Mouse (Mus musculus) kidney, postnatal 4 days (tissue): ENCODE measurements around the gene Lrrc45.
"Not testable (repeated sequence)": the region's sequence is repeated elsewhere in the genome, so short reads cannot be mapped to it uniquely, and the experiment has no call there.

Experiments
- DNase-seq, 2 experiments: peaks; one replicate each; pipeline ENCODE4 v3.0.0; 2021; ENCODE audit warnings: mixed read lengths in 2 of 2

Lrrc45 gene

GRCm38 (mm10) chr11:120728530-120729240 lies 15.0 kb downstream of the Lrrc45 start:
- no peak for DNase-seq

GRCm38 (mm10) chr11:120729432-120730050 lies 15.8 kb downstream of the Lrrc45 start:
- DNase-seq = peak; percentile 73 to 82

GRCm38 (mm10) chr11:120730331-120730870 lies 16.7 kb downstream of the Lrrc45 start:
- DNase-seq = no peak

DNA sequence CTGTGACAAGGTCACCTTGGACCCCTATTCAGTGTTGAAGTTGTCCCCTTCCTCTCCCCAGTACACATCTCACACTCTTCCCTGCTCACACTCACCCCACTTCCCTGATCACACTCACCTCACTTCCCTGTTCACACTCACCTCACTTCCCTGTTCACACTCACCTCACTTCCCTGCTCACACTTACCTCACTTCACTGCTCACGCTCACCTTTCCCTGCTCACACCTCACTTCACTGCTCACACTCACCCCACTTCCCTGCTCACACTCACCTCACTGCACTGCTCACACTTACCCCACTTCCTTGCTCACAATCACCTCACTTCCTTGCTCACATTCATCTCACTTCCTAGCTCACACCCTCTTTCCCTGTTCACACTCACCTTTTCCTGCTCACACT lies 17.7 kb downstream of the Lrrc45 start:
- DNase-seq = no peak

- no peak for DNase-seq
Observed at GRCm38 (mm10) chr11:120731858-120732680, 18.3 kb downstream of the Lrrc45 start, which contains the start of gene Cbr2. TSS of gene Cbr2 (minus strand) at chr11:120732114.

DNA sequence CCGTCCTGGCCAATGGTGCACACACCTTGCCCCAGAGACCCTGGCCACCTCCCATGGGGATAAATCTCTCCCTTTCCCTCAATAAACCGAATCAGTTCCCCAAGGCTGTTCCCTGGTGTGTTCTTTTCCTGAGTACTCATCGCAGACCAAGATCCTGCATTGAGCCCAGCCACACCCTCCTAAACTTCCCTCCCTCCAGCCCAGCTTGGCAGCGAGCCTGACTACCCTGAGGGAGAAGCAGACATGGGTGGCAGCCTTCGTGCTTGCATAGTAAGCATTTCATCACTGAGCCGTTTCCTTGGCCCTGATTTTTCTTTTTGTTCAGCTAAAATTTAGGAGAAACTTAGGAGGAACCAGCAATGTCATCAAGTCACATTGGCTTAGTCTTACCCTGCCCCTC lies 19.8 kb downstream of the Lrrc45 start:
- DNase-seq = peak; percentile 52 to 66

GRCm38 (mm10) chr11:120736424-120736823 lies 22.7 kb downstream of the Lrrc45 start:
- no peak for DNase-seq

- DNase-seq = no peak
Observed at GRCm38 (mm10) chr11:120740981-120741380, 27.3 kb downstream of the Lrrc45 start.

GRCm38 (mm10) chr11:120744121-120744701 lies 30.5 kb downstream of the Lrrc45 start:
- DNase-seq = no peak

GRCm38 (mm10) chr11:120747974-120748373 lies 34.2 kb downstream of the Lrrc45 start:
- DNase-seq = no peak

DNA sequence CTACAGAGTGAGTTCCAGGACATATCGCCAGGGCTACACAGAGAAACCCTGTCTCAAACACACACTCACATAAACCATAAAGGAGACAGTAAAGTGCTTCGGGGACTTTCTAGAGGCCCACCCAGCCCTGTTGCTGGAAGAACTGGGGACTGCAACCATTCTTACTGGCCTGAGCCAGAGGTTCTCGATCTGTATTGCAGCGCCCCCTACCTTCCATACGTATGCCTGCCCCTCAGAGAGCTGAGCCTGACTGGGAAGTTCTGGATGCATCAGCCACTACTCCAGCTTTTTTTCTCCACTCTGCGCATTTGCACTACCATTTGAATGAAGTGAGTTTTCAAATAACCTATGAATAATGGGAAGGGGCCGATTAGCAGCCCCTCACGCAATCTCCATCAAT lies 35.7 kb downstream of the Lrrc45 start:
- peak; percentile 35 to 49 for DNase-seq

GRCm38 (mm10) chr11:120751606-120752005 lies 37.9 kb downstream of the Lrrc45 start:
- DNase-seq = no peak

DNA sequence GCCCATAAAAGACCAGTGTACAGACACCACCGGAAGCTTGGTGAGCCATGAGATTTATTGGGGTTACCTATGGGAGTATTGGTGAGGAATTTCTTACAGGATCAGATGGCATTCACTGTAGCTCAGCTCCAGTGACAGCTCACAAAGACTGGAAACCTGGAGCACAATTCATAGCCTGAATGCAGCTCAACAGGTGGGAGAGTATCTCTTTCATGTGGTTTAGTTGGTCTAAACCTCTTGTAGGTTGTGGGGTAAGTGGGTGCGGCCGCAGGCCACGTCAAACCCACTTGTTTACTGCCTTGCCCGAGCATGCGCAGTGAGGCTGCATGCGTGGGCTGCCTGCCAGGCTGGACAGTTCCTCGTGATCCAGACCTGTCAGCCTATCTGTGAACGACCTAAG lies 46.5 kb downstream of the Lrrc45 start:
- no peak for DNase-seq

- no peak for DNase-seq
Observed at GRCm38 (mm10) chr11:120761811-120762671, 48.3 kb downstream of the Lrrc45 start.

- peak in 1 of 2 experiments; percentile 31 for DNase-seq
Observed at GRCm38 (mm10) chr11:120762672-120763041, 48.9 kb downstream of the Lrrc45 start, which contains the start of gene Hmga1b. TSS of gene Hmga1b (plus strand) at chr11:120762794.

- DNase-seq = not testable (repeated sequence)
Observed at GRCm38 (mm10) chr11:120763121-120763999, 49.6 kb downstream of the Lrrc45 start.

DNA sequence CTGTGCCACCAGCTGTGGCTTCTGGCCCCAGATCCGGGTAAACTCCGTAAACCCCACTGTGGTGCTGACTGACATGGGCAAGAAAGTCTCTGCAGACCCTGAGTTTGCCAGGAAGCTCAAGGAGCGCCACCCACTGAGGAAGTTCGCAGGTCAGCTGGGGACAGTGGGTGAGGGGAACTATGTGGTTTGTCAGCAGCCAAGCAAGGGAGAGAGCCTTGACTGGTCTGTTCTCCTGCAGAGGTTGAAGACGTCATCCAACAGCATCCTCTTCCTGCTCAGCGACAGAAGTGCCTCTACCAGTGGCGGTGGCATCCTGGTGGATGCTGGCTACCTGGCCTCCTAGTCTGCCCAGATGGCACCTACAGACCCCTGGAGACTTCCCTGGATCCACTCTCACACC lies 53.3 kb downstream of the Lrrc45 start:
- not testable (repeated sequence) for DNase-seq

GRCm38 (mm10) chr11:120768206-120768605 lies 54.5 kb downstream of the Lrrc45 start:
- DNase-seq = no peak
